Mouse (Mus musculus) intestine, embryonic 15.5 days (tissue): ENCODE results near the gene Nsf. TPM values are rescaled to one million over a fixed set of nuclear protein-coding genes. Genes with fewer than 3 reads are reported as not detected.

Experiments used
- ATAC-seq: fragments of 200-750 bp; cut with Nextera tagmentation; 2 replicates; pipeline ENCODE4 v1.8.0; 2017; ENCODE audit warnings: moderate TSS enrichment, moderate library complexity
- H3K27ac ChIP-seq: fragments of 300-500 bp; sonication (generic); 2 replicates; pipeline ENCODE4 v1.5.1; 2015; ENCODE audit warnings: mild to moderate bottlenecking, inconsistent platforms
- H3K27me3 ChIP-seq: fragments of 300-500 bp; sonication (generic); replicated peaks from 2 replicates; pipeline ENCODE4 v1.6.1; 2015; ENCODE audit warnings: inconsistent platforms
- H3K36me3 ChIP-seq: fragments of 300-500 bp; sonication (generic); 2 replicates; pipeline ENCODE4 v1.6.1; 2015; ENCODE audit warnings: inconsistent platforms
- H3K4me1 ChIP-seq: fragments of 300-500 bp; sonication (generic); replicated peaks from 2 replicates; pipeline ENCODE4 v1.6.1; 2015; ENCODE audit warnings: inconsistent platforms
- H3K4me2 ChIP-seq: fragments of 300-500 bp; sonication (generic); replicated peaks from 2 replicates; pipeline ENCODE4 v1.6.1; 2015; ENCODE audit warnings: mild to moderate bottlenecking, inconsistent platforms
- H3K4me3 ChIP-seq: fragments of 300-500 bp; sonication (generic); replicated peaks from 2 replicates; pipeline ENCODE4 v1.5.1; 2015; ENCODE audit warnings: inconsistent platforms
- H3K9ac ChIP-seq: fragments of 300-500 bp; sonication (generic); 2 replicates; pipeline ENCODE4 v1.6.1; 2015; ENCODE audit warnings: inconsistent platforms
- H3K9me3 ChIP-seq: fragments of 300-500 bp; sonication (generic); 2 replicates; pipeline ENCODE4 v1.6.1; 2016; ENCODE audit warnings: inconsistent platforms
- WGBS: fragments of 180-500 bp; shearing (Covaris S2); methylation state at CpG from one replicate; pipeline ENCODE4 v1.1.7; 2015; 5-methylcytosine and 5-hydroxymethylcytosine counted together
- polyA plus RNA-seq: library from polyadenylated mRNA; unstranded; fragments of >200 nt; fragmentation: Nextera tagmentation; extraction: Ambion mirVana; gene quantifications from 2 replicates; pipeline ENCODE4 v1.2.1, GENCODE M21; 2015

The Nsf gene
- polyA plus RNA-seq, 1 experiment from 2014 or later: 47.9 TPM

DNA sequence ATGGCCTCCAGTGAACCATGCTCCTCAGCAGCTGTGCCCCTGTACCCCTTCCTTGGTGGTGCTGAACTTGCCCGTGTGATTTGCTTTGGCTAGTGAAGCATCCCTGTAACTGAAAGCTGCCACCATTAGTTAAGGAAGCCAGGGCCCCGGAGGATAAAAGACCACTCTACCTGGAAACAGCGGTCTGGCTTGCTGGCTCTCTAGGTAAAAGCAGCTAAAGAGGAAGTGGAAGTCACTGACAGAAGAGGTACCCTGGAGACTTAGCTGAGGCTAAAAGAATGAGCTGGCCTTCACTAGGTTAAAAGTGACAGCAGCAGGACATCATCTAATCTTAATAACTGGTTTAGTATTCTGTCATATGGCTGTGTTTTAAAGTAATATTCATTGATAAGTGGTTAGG, 17.0 kb upstream of the Nsf start:
- Histone ChIP-seq H3K9ac (no peak overlapping the region), H3K27me3 (no peaks in the 10 kb centered on the region), H3K9me3 (no peaks in the 10 kb centered on the region), H3K4me3 (no peak overlapping the region), H3K27ac (no peak overlapping the region), H3K4me2 (no peak overlapping the region), H3K36me3 (peaks cover 9% of the 10 kb centered on the region; the same call in 1 of the 2 replicates), H3K4me1 (peaks cover 5% of the 10 kb centered on the region; the same call in 1 of the 2 replicates)
- no peak for ATAC-seq
- WGBS: 82% methylated on average over 3 of the region's 3 CpGs

DNA sequence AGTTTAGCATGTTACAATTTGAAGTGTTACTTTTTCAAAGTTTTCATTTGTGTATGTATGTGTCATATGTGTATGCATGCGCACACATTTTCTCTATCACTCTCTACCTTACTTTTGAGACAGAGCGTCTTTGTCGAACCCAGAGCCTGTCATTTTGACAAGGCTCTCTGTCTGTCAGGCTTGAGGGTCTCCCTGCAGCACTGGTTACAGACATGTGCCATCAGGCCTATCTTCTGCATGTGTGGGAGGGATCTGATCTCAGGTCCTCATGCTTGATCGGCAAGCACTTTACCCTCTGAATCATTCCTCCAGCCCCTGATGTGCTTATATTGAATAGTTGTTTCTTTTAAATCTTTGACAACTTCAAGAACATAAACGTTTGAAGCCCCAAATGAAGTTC, 15.4 kb upstream of the Nsf start:
- H3K27ac ChIP-seq: no peak overlapping the region
- peaks cover 4% of the 10 kb centered on the region; the same call in 1 of the 2 replicates for H3K36me3 ChIP-seq
- H3K4me3 ChIP-seq: no peak overlapping the region
- ATAC-seq: no peak
- WGBS: 92% methylated on average over 5 of the region's 5 CpGs
- no peaks in the 10 kb centered on the region for H3K27me3 ChIP-seq
- no peak overlapping the region for H3K4me2 ChIP-seq
- no peaks in the 10 kb centered on the region for H3K9me3 ChIP-seq
- H3K4me1 ChIP-seq: peaks cover 5% of the 10 kb centered on the region; the same call in 1 of the 2 replicates
- H3K9ac ChIP-seq: no peak overlapping the region

DNA sequence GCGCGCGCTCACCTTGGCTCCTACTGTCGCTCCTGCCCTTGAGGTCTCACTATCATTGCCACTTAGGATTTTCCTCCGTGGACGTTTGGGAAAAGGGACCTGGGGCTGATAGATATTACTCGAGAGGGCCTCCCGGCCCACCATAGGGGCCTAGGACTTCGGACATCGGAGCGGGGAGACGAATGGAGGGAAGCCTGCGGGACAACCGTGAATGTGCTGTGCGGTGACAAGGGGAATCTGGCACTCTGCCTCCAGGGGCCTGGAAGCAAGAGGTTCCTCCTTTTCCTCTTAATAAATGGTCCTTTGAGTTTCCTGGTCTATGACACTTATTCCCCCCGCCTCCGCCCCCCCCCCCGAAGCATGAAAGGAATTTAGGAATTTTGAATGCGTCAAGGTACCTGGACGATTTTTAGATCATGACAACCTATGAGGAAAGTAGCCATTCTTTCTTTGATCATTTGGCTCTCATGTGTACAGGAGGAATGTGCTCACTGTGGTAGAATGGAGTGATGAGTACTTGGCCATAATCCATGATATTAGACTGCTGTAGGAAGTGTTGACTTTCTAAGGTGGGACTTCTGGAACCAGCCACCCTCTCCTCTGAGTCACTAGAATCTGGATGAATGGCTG, 13.4 kb upstream of the Nsf start:
- H3K4me3 ChIP-seq: peak overlapping the region; percentile 87
- WGBS: under 1% methylated on average over 20 of the region's 20 CpGs

DNA sequence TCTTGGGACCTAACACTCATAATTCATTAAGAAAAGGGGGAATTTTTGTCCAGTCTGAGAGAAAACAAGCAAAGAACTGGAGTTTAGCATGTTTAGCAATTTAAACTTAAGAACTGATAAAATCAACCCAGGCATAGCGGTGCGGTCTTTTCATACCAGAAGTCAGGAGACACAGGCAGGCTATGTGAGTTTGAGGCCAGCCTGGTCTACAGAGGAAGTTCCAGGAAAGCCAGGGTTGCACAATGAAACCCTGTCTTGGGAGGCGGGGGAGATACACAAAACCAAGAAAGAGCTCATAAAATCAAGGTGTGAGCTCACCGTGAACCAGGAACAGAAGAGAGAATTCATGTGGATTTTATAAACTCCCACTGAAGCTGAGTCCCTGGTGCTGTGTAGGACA, 3.0 kb upstream of the Nsf start:
- no peak for ATAC-seq
- no peak overlapping the region for H3K9ac ChIP-seq
- 71% methylated on average over 4 of the region's 4 CpGs for WGBS

More for the DNA sequence above, 13.4 kb upstream of the Nsf start:
- peak overlapping the region; percentile 83 for H3K4me2 ChIP-seq
- peak overlapping the region; percentile 75 for H3K9ac ChIP-seq
- 0 out of 2 replicates have a peak, but pooled peaks cover 4% of the 10 kb centered on the region for H3K36me3 ChIP-seq
- no peaks in the 10 kb centered on the region for H3K27me3 ChIP-seq
- H3K9me3 ChIP-seq: no peaks in the 10 kb centered on the region
- peak overlapping the region; percentile 97 for H3K27ac ChIP-seq
- no peak for ATAC-seq
- peaks cover 5% of the 10 kb centered on the region; the same call in 1 of the 2 replicates for H3K4me1 ChIP-seq

DNA sequence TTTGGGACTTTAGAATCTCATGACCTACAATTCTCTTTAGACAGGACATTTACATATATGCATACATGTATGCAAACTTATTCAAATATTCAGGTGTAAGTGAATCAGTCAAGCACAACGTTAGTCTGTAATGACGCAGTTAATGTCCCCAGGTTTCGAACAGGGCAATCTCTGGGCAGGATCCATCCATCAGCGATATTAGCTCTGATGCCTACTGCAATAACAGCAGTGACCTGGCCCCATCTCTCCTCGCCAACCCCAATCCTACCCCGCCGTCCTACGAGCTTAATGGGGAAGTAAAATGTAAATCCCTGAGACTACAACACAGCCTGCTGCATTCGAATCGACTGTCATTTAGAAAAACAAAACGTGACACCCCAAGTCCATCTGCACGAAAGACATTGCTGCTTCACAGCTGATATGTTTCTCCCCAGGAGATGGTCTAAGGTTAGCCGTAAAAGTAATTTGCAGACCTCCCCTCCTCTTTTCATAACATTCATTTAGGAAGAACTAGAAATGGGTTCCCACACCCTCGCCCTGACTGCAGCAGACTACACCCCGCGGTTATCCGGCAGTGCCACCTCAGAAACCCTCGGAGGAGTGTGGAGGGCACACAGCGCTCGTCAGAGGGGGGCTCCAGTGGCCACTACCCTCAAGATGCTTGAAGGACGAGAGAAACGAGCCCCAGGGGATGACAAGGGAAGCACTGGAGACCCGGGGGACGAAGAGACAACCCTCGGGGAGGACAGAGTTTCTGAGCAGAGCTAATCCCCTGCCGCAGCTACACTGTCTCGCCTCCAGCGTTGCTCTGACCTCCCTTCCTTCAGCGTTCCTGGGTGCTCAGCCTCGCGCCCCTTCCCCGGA, 592 bp downstream of the Nsf start:
- H3K9me3 ChIP-seq: no peaks in the 10 kb centered on the region
- peak overlapping the region; percentile 75 for H3K4me2 ChIP-seq
- peak overlapping the region; percentile 84 for H3K4me3 ChIP-seq
- no peaks in the 10 kb centered on the region for H3K36me3 ChIP-seq
- H3K4me1 ChIP-seq: 0 out of 2 replicates have a peak, but pooled peaks cover 8% of the 10 kb centered on the region
- peak overlapping the region; percentile 36; the same call in 1 of the 2 replicates for H3K27ac ChIP-seq
- ATAC-seq: peak; percentile 83
- peak overlapping the region; percentile 93 for H3K9ac ChIP-seq
- no peaks in the 10 kb centered on the region for H3K27me3 ChIP-seq
- WGBS: 2% methylated on average over 32 of the region's 32 CpGs

More for the DNA sequence above, 3.0 kb upstream of the Nsf start:
- H3K36me3 ChIP-seq: no peaks in the 10 kb centered on the region
- H3K9me3 ChIP-seq: no peaks in the 10 kb centered on the region
- H3K27me3 ChIP-seq: no peaks in the 10 kb centered on the region
- H3K4me1 ChIP-seq: 0 out of 2 replicates have a peak, but pooled peaks cover 8% of the 10 kb centered on the region
- H3K4me2 ChIP-seq: no peak overlapping the region
- no peak overlapping the region for H3K27ac ChIP-seq
- H3K4me3 ChIP-seq: no peak overlapping the region

DNA sequence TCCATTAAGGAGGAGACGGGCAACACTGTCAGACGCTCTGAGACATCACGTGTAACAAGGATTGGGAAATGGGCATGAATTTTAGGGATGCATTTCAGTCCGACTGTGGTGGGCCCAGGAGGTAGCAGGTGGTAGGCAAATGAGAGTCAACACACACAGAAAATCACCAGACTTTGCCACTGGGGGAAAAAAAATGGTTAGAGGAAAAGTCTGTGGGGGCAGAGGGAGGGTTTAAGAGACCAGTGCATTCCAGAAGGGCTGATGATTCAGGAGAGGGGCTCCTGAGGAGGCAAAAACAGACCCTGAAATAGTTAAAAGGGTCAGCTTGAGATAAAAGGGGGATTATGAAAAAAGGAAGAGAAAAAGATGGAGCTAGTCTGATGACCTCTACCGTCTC, 1.2 kb downstream of the Nsf start:
- Histone ChIP-seq H3K4me2 (peak overlapping the region; percentile 75), H3K4me3 (0 out of 2 replicates have a peak overlapping the region, but pooled peaks have one; percentile 84), H3K9ac (peak overlapping the region; percentile 93; the same call in 1 of the 2 replicates), H3K27me3 (no peaks in the 10 kb centered on the region), H3K9me3 (no peaks in the 10 kb centered on the region), H3K27ac (no peak overlapping the region), H3K36me3 (no peaks in the 10 kb centered on the region), H3K4me1 (0 out of 2 replicates have a peak, but pooled peaks cover 8% of the 10 kb centered on the region)
- 79% methylated on average over 5 of the region's 5 CpGs for WGBS
- no peak for ATAC-seq

DNA sequence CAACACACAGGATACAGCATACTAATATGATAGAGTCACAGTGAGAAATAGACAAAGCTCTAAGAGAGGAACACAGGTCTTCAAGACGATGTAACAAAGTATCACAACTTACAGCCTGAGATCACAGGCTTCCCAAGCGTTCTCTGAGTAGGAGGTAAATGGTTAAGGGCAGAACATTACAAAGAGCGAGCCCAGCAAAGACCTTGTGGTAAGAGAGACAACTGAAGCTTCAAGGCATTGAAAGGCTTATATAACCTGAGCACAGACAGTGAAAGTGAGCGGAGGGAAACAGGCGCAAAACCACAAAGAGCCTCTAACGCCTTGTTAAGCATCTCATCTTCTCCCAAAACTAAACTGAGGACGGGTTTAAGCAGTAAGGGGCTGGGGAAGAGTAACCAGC, 2.8 kb downstream of the Nsf start:
- Histone ChIP-seq H3K27me3 (no peaks in the 10 kb centered on the region), H3K9me3 (no peaks in the 10 kb centered on the region), H3K27ac (no peak overlapping the region), H3K36me3 (no peaks in the 10 kb centered on the region), H3K4me1 (0 out of 2 replicates have a peak, but pooled peaks cover 8% of the 10 kb centered on the region), H3K4me3 (no peak overlapping the region), H3K4me2 (no peak overlapping the region), H3K9ac (no peak overlapping the region)
- WGBS: 87% methylated on average over 7 of the region's 7 CpGs
- ATAC-seq: no peak

DNA sequence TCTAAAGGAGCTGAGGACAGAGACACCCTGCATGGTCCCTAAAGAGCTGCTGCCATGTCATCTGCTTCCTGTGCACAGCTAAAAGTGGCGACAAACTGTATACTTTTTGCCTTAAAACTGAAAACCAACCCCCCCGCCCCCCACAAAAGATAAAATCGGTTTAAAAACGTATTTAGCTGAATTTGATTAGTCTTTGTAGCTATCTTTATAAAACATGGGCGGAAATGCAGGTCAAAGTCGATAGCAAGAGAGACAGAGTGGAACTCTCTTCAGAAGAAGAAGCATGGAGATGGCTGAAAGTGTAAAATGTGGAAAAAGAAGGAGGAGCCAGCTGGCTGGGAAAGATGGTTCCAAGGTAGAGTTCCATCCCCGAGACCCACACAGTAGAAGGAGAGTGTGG, 4.9 kb downstream of the Nsf start:
- ATAC-seq: no peak
- no peak overlapping the region for H3K4me2 ChIP-seq
- H3K9ac ChIP-seq: no peak overlapping the region
- WGBS: 87% methylated on average over 7 of the region's 7 CpGs
- no peaks in the 10 kb centered on the region for H3K27me3 ChIP-seq
- no peak overlapping the region for H3K4me3 ChIP-seq
- H3K27ac ChIP-seq: no peak overlapping the region
- no peaks in the 10 kb centered on the region for H3K9me3 ChIP-seq
- H3K4me1 ChIP-seq: 0 out of 2 replicates have a peak, but pooled peaks cover 8% of the 10 kb centered on the region
- H3K36me3 ChIP-seq: no peaks in the 10 kb centered on the region

DNA sequence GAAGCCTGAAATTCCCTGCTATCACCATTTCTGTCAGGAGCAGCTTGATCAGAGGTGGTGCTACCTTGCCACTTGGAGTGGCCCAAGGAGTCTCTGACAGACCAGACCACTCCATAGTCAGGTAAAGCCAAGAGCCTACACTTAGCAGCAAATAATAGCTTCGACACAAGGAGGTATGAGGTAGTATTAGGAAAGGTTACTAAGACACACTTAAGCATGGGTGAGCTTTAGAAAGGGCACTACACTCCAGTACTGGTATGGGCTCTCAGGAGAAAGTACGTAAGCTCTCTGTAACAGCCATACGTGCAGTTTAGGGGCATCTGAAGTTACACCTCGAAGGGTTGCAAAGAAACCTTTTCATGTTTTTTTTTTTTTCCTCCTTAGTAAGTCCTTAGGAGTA, 11.1 kb downstream of the Nsf start:
- Histone ChIP-seq H3K4me1 (no peaks in the 10 kb centered on the region), H3K27ac (no peak overlapping the region), H3K27me3 (no peaks in the 10 kb centered on the region), H3K9me3 (no peaks in the 10 kb centered on the region), H3K4me3 (no peak overlapping the region), H3K36me3 (no peaks in the 10 kb centered on the region), H3K9ac (no peak overlapping the region), H3K4me2 (no peak overlapping the region)
- no peak for ATAC-seq
- WGBS: 87% methylated on average over 4 of the region's 4 CpGs

DNA sequence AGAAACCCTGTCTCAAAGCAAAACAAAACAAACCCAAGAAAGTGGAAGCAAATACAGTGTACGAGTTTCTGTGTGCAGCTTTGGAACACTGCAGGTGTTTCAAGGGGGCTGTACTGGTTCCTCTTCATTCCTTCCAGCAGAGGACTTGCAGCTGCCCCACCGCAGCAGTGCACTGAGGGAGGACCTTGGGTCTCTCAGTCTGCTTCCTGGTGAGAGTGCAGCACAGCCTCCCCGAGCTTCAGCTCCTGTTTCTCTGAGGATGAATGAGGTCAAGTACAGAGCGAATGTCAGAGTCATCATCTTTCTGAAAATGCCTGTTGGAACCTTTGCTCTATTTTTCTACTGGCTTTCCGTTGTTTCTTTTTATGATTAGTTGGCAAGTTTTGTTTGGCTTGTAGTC, 12.5 kb downstream of the Nsf start:
- Histone ChIP-seq H3K27me3 (no peaks in the 10 kb centered on the region), H3K9me3 (no peaks in the 10 kb centered on the region), H3K9ac (no peak overlapping the region), H3K27ac (no peak overlapping the region), H3K4me2 (no peak overlapping the region), H3K36me3 (no peaks in the 10 kb centered on the region), H3K4me3 (no peak overlapping the region), H3K4me1 (no peaks in the 10 kb centered on the region)
- no peak for ATAC-seq
- 61% methylated on average over 5 of the region's 5 CpGs for WGBS

DNA sequence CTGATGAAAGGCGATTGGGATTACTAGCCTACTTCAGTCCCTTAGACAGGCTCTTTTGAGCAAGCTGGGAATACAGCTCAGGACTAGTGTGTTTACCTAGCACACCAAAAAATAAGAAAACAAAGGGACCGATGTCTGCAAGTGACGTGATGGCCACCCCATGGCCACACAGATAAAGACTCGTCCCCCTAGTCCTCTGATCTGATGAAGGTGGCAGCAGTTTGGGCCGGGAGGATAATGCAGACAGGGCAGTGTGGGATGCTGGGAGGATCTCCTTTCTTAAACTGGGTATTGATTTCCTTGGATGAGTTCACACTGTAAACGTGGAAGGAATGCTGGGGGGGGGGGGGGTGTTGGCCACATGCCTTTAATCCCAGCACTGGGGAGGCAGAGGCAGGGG, 13.0 kb downstream of the Nsf start:
- H3K9me3 ChIP-seq: no peaks in the 10 kb centered on the region
- H3K4me3 ChIP-seq: no peak overlapping the region
- 72% methylated on average over 6 of the region's 6 CpGs for WGBS
- no peaks in the 10 kb centered on the region for H3K27me3 ChIP-seq
- no peaks in the 10 kb centered on the region for H3K4me1 ChIP-seq
- H3K36me3 ChIP-seq: no peaks in the 10 kb centered on the region
- H3K27ac ChIP-seq: no peak overlapping the region
- no peak overlapping the region for H3K4me2 ChIP-seq
- no peak overlapping the region for H3K9ac ChIP-seq
- ATAC-seq: no peak

DNA sequence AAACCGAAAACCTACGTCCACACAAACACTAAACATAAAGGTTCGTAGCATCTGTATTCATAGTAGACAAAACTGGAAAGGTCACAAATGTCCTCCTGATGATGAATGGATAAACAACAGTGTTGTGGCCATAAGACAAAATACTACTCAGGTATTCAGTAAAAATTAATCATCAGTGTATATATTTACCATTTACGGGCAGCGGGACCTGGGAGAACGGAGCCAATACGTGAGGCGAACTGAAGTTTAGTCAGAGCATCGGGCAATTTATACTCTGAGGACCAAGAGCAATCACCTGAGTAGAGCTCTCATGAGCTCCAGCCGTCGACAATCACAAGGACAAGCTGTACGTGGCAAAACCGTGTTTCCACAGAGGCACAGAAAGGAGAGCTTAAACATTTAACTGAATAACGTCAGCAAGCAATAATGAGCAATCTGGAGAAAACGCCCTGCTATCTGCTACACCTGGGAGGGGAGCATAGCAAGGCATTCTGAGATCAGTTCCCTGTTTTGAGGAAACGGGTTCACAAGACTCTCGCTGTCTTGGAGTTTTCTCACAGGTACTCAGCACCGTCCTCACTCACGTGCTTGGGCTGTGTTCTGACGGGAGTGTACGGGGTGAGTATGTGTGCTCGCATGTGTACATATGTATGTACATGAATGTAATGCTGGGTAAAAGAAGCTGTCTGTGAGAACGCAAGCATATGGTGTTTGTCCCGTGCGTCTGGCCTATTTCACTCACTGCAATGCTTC, 15.7 kb downstream of the Nsf start:
- ATAC-seq: no peak
- 86% methylated on average over 25 of the region's 25 CpGs for WGBS
- Histone ChIP-seq H3K27me3 (no peaks in the 10 kb centered on the region), H3K4me1 (no peaks in the 10 kb centered on the region), H3K4me2 (no peak overlapping the region), H3K36me3 (no peaks in the 10 kb centered on the region), H3K27ac (no peak overlapping the region), H3K4me3 (no peak overlapping the region), H3K9me3 (no peaks in the 10 kb centered on the region), H3K9ac (no peak overlapping the region)
